Mouse (Mus musculus): ENCODE results near the gene Tex29. TPM values are rescaled to one million over a fixed set of nuclear protein-coding genes. Genes with fewer than 3 reads are reported as not detected.
A peak's percentile ranks its signal among the peaks of the same experiment; 100 is the strongest.

Gene Tex29
- 0.48 and 0.51 TPM in 2 replicates for polyA plus RNA-seq (2015; fragmentation: Nextera tagmentation; extraction: Ambion mirVana)

- Histone ChIP-seq H3K4me2 (no peak within 1 kb of the TSS), H3K27ac (replicated peaks) (peak within 1 kb of the TSS; percentile 67), H3K27me3 (replicated peaks) (no peaks in the 10 kb centered on the region), H3K36me3 (peaks cover 6% of the 10 kb centered on the region), H3K4me3 (no peak within 1 kb of the TSS), H3K4me1 (peaks cover 42% of the 10 kb centered on the region), H3K9me3 (no peaks in the 10 kb centered on the region), H3K9ac (peak within 1 kb of the TSS; percentile 53; the same call in 1 of the 2 replicates)
- WGBS: 83% methylated on average over 5 of the region's 5 CpGs
- ATAC-seq (ENCODE audit: extremely low read depth, insufficient number of reproducible peaks, low FRiP score, low TSS enrichment): no peak
These were observed at the start of gene Tex29 for GRCm38 (mm10) chr8:11840174-11840573. TSS of gene Tex29 (plus strand) at chr8:11840474.

- H3K9me3 ChIP-seq: no peaks in the 10 kb centered on the region
- no peak for ATAC-seq (ENCODE audit: extremely low read depth, insufficient number of reproducible peaks, low FRiP score, low TSS enrichment)
- peaks cover 44% of the 10 kb centered on the region for H3K4me1 ChIP-seq
- H3K9ac ChIP-seq: no peak overlapping the region; the same call in 1 of the 2 replicates
- H3K36me3 ChIP-seq: peaks cover 67% of the 10 kb centered on the region
- H3K4me3 ChIP-seq: no peak overlapping the region
- no peak overlapping the region for H3K27ac ChIP-seq (replicated peaks)
- no peak overlapping the region for H3K4me2 ChIP-seq
- H3K27me3 ChIP-seq (replicated peaks): no peaks in the 10 kb centered on the region
These were observed 45.3 kb upstream of the Tex29 start for GRCm38 (mm10) chr8:11794956-11795355.

- Histone ChIP-seq H3K27me3 (replicated peaks) (no peaks in the 10 kb centered on the region), H3K9ac (peak overlapping the region; percentile 37; the same call in 1 of the 2 replicates), H3K9me3 (no peaks in the 10 kb centered on the region), H3K36me3 (peaks cover 66% of the 10 kb centered on the region), H3K27ac (replicated peaks) (no peak overlapping the region; the same call in 1 of the 2 replicates), H3K4me2 (no peak overlapping the region), H3K4me3 (no peak overlapping the region), H3K4me1 (peaks cover 51% of the 10 kb centered on the region)
- 73% methylated on average over 8 of the region's 8 CpGs for WGBS
- 0 out of 2 replicates have a peak, but pooled peaks have one; percentile 14 for ATAC-seq (ENCODE audit: extremely low read depth, insufficient number of reproducible peaks, low FRiP score, low TSS enrichment)
These were observed 43.1 kb upstream of the Tex29 start for GRCm38 (mm10) chr8:11797128-11797527.

GRCm38 (mm10) chr8:11797729-11798479 is 42.4 kb upstream of the Tex29 start:
- Histone ChIP-seq H3K36me3 (peaks cover 65% of the 10 kb centered on the region), H3K4me3 (no peak overlapping the region), H3K27me3 (replicated peaks) (no peaks in the 10 kb centered on the region), H3K9me3 (no peaks in the 10 kb centered on the region), H3K9ac (peak overlapping the region; percentile 42), H3K4me1 (peaks cover 43% of the 10 kb centered on the region), H3K27ac (replicated peaks) (peak overlapping the region; percentile 55), H3K4me2 (no peak overlapping the region)
- ATAC-seq (ENCODE audit: extremely low read depth, insufficient number of reproducible peaks, low FRiP score, low TSS enrichment): no peak
- 49% methylated on average over 14 of the region's 14 CpGs for WGBS

GRCm38 (mm10) chr8:11798480-11798867 is 41.8 kb upstream of the Tex29 start:
- H3K27me3 ChIP-seq (replicated peaks): no peaks in the 10 kb centered on the region
- no peak overlapping the region for H3K4me3 ChIP-seq
- no peaks in the 10 kb centered on the region for H3K9me3 ChIP-seq
- H3K9ac ChIP-seq: no peak overlapping the region
- peaks cover 65% of the 10 kb centered on the region for H3K36me3 ChIP-seq
- WGBS: 72% methylated on average over 4 of the region's 4 CpGs
- no peak for ATAC-seq (ENCODE audit: extremely low read depth, insufficient number of reproducible peaks, low FRiP score, low TSS enrichment)
- no peak overlapping the region for H3K4me2 ChIP-seq
- peaks cover 38% of the 10 kb centered on the region for H3K4me1 ChIP-seq
- peak overlapping the region; percentile 55; the same call in 1 of the 2 replicates for H3K27ac ChIP-seq (replicated peaks)

GRCm38 (mm10) chr8:11799098-11799497 is 41.2 kb upstream of the Tex29 start:
- Histone ChIP-seq H3K36me3 (peaks cover 72% of the 10 kb centered on the region), H3K27ac (replicated peaks) (no peak overlapping the region), H3K4me2 (no peak overlapping the region), H3K4me3 (no peak overlapping the region), H3K27me3 (replicated peaks) (no peaks in the 10 kb centered on the region), H3K4me1 (peaks cover 38% of the 10 kb centered on the region), H3K9me3 (no peaks in the 10 kb centered on the region), H3K9ac (no peak overlapping the region)
- no peak for ATAC-seq (ENCODE audit: extremely low read depth, insufficient number of reproducible peaks, low FRiP score, low TSS enrichment)
- WGBS: 92% methylated on average over 3 of the region's 3 CpGs

- Histone ChIP-seq H3K4me1 (peaks cover 40% of the 10 kb centered on the region), H3K27me3 (replicated peaks) (no peaks in the 10 kb centered on the region), H3K36me3 (peaks cover 77% of the 10 kb centered on the region), H3K27ac (replicated peaks) (no peak overlapping the region), H3K4me2 (no peak overlapping the region), H3K9me3 (no peaks in the 10 kb centered on the region), H3K4me3 (no peak overlapping the region), H3K9ac (no peak overlapping the region)
- no peak for ATAC-seq (ENCODE audit: extremely low read depth, insufficient number of reproducible peaks, low FRiP score, low TSS enrichment)
- 87% methylated on average over 7 of the region's 7 CpGs for WGBS
These were observed 39.8 kb upstream of the Tex29 start for GRCm38 (mm10) chr8:11800481-11800880.

DNA sequence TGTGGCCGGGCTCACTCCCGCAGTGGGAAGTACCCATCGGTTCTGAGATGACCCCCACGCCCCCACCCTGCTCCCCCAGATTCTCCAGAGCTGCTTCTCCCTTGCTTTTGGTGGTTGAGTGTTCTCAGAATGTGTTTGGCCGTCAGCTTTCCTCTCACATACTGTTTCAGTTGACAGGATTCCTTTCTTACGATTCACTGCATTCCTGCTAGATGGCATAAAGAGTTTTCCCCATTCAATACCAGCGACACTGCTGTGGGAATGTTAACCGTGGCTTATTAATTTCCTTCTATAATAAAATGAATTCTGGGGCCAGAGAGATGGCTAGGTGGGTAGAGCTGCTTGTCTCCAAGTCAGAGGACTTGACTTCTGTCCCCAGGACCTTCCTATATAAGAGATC is 38.7 kb upstream of the Tex29 start:
- no peak for ATAC-seq (ENCODE audit: extremely low read depth, insufficient number of reproducible peaks, low FRiP score, low TSS enrichment)
- Histone ChIP-seq H3K9me3 (no peaks in the 10 kb centered on the region), H3K9ac (0 out of 2 replicates have a peak overlapping the region, but pooled peaks have one; percentile 2), H3K4me3 (no peak overlapping the region), H3K4me2 (no peak overlapping the region), H3K4me1 (peaks cover 45% of the 10 kb centered on the region), H3K27me3 (replicated peaks) (no peaks in the 10 kb centered on the region), H3K36me3 (peaks cover 77% of the 10 kb centered on the region), H3K27ac (replicated peaks) (peak overlapping the region; percentile 79)
- 47% methylated on average over 8 of the region's 8 CpGs for WGBS

GRCm38 (mm10) chr8:11804914-11805313 is 35.4 kb upstream of the Tex29 start:
- Histone ChIP-seq H3K36me3 (peaks cover 96% of the 10 kb centered on the region), H3K27me3 (replicated peaks) (no peaks in the 10 kb centered on the region), H3K27ac (replicated peaks) (no peak overlapping the region), H3K4me1 (peaks cover 34% of the 10 kb centered on the region), H3K4me3 (no peak overlapping the region), H3K9me3 (no peaks in the 10 kb centered on the region), H3K9ac (no peak overlapping the region), H3K4me2 (no peak overlapping the region)
- no peak for ATAC-seq (ENCODE audit: extremely low read depth, insufficient number of reproducible peaks, low FRiP score, low TSS enrichment)
- 96% methylated on average over 4 of the region's 4 CpGs for WGBS

DNA sequence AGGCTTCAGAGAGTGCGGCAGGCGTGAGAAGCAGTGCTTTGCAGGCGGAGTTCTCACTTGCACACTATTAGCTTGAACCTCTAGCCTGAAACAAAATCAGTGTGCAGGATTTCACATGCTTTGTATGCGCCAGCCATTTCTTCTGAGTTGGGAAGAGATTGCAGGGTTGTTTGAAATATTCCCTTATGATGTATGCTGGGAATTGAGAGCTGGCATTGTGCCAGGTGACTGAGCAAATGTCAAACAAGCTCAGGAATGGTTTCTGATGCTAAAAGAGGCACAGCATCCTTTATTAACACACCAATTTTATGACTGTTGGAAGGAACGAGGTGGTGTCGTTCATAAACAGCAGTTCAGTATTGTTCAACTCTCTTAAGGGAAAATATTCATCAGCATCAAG is 34.0 kb upstream of the Tex29 start:
- Histone ChIP-seq H3K4me1 (peaks cover 31% of the 10 kb centered on the region), H3K27ac (replicated peaks) (no peak overlapping the region; the same call in 1 of the 2 replicates), H3K9ac (no peak overlapping the region), H3K4me2 (no peak overlapping the region), H3K9me3 (no peaks in the 10 kb centered on the region), H3K27me3 (replicated peaks) (no peaks in the 10 kb centered on the region), H3K36me3 (peaks cover 98% of the 10 kb centered on the region), H3K4me3 (no peak overlapping the region)
- WGBS: 84% methylated on average over 6 of the region's 6 CpGs
- ATAC-seq (ENCODE audit: extremely low read depth, insufficient number of reproducible peaks, low FRiP score, low TSS enrichment): no peak

- no peak for ATAC-seq (ENCODE audit: extremely low read depth, insufficient number of reproducible peaks, low FRiP score, low TSS enrichment)
- H3K4me1 ChIP-seq: peaks cover 26% of the 10 kb centered on the region
- no peak overlapping the region for H3K4me2 ChIP-seq
- peak overlapping the region; percentile 49 for H3K27ac ChIP-seq (replicated peaks)
- H3K27me3 ChIP-seq (replicated peaks): no peaks in the 10 kb centered on the region
- H3K36me3 ChIP-seq: peaks cover 99% of the 10 kb centered on the region
- H3K9me3 ChIP-seq: no peaks in the 10 kb centered on the region
- no peak overlapping the region for H3K9ac ChIP-seq
- 67% methylated on average over 3 of the region's 3 CpGs for WGBS
- H3K4me3 ChIP-seq: no peak overlapping the region
These were observed 32.9 kb upstream of the Tex29 start for GRCm38 (mm10) chr8:11807361-11807760.

GRCm38 (mm10) chr8:11808047-11808446 is 32.2 kb upstream of the Tex29 start:
- WGBS: 86% methylated on average over 5 of the region's 5 CpGs
- Histone ChIP-seq H3K4me1 (peaks cover 26% of the 10 kb centered on the region), H3K9ac (no peak overlapping the region), H3K36me3 (peaks cover 99% of the 10 kb centered on the region), H3K9me3 (no peaks in the 10 kb centered on the region), H3K4me3 (no peak overlapping the region), H3K27me3 (replicated peaks) (no peaks in the 10 kb centered on the region), H3K4me2 (no peak overlapping the region), H3K27ac (replicated peaks) (no peak overlapping the region)
- no peak for ATAC-seq (ENCODE audit: extremely low read depth, insufficient number of reproducible peaks, low FRiP score, low TSS enrichment)

Data from heart, embryonic 13.5 days (tissue).